Mouse (Mus musculus): ENCODE results near the gene Sufu.

GRCm38 (mm10) chr19:46459256-46459655 is 62.6 kb downstream of the Sufu start:
- TF ChIP-seq POLR2A (IDR thresholded peaks at IDR 0.05; ENCODE audit: low read depth, low read length): no peak
- no peak for TF ChIP-seq CTCF (IDR thresholded peaks at IDR 0.05; ENCODE audit: extremely low read depth, insufficient read depth, insufficient read length, insufficient replicate concordance)
